Mouse (Mus musculus): ENCODE measurements around the gene Ganc.

Ganc gene

GRCm38 (mm10) chr2:120403653-120403985 lies at the start of gene Ganc:
TSS of gene Ganc (plus strand) at chr2:120403896.
- DNase-seq, result no peak

GRCm38 (mm10) chr2:120360425-120360824 lies 43.3 kb upstream of the Ganc start:
- no peak for DNase-seq

- DNase-seq, result no peak
Measured at GRCm38 (mm10) chr2:120366501-120366900, 37.2 kb upstream of the Ganc start.

GRCm38 (mm10) chr2:120367416-120368207 lies 36.1 kb upstream of the Ganc start:
- no peak for DNase-seq

GRCm38 (mm10) chr2:120373858-120374257 lies 29.8 kb upstream of the Ganc start:
- no peak for DNase-seq

- DNase-seq, result no peak
Measured at GRCm38 (mm10) chr2:120386264-120386663, 17.4 kb upstream of the Ganc start.

GRCm38 (mm10) chr2:120387291-120387690 lies 16.4 kb upstream of the Ganc start:
- no peak for DNase-seq

- DNase-seq, result no peak
Measured at GRCm38 (mm10) chr2:120389376-120389775, 14.3 kb upstream of the Ganc start.

- no peak for DNase-seq
Measured at GRCm38 (mm10) chr2:120390934-120391333, 12.8 kb upstream of the Ganc start.

GRCm38 (mm10) chr2:120392406-120392805 lies 11.3 kb upstream of the Ganc start:
- peak; percentile 1 for DNase-seq

- no peak for DNase-seq
Measured at GRCm38 (mm10) chr2:120397951-120398350, 5.7 kb upstream of the Ganc start.

GRCm38 (mm10) chr2:120402813-120403212 lies 883 bp upstream of the Ganc start:
- DNase-seq, result no peak

- DNase-seq, result peak; percentile 99
Measured at GRCm38 (mm10) chr2:120403986-120404822, 508 bp downstream of the Ganc start, which contains the start of gene Tmem87a. TSS of gene Tmem87a (minus strand) at chr2:120404113.

GRCm38 (mm10) chr2:120404823-120405765 lies 1.4 kb downstream of the Ganc start:
- no peak for DNase-seq

GRCm38 (mm10) chr2:120411096-120411628 lies 7.5 kb downstream of the Ganc start:
- no peak for DNase-seq

- no peak for DNase-seq
Measured at GRCm38 (mm10) chr2:120414113-120414512, 10.4 kb downstream of the Ganc start.

- DNase-seq, result no peak
Measured at GRCm38 (mm10) chr2:120414738-120415414, 11.2 kb downstream of the Ganc start.

- no peak for DNase-seq
Measured at GRCm38 (mm10) chr2:120424386-120424785, 20.7 kb downstream of the Ganc start.

- DNase-seq, result no peak
Measured at GRCm38 (mm10) chr2:120444486-120444885, 40.8 kb downstream of the Ganc start.

GRCm38 (mm10) chr2:120446373-120446772 lies 42.7 kb downstream of the Ganc start:
- no peak for DNase-seq

GRCm38 (mm10) chr2:120447306-120447705 lies 43.6 kb downstream of the Ganc start:
- no peak for DNase-seq

- DNase-seq, result no peak
Measured at GRCm38 (mm10) chr2:120450724-120451123, 47.0 kb downstream of the Ganc start.
